Mouse (Mus musculus) kidney, embryonic 14.5 days (tissue): Measurements from ENCODE around the gene Cfap70. TPM values are rescaled to one million over a fixed set of nuclear protein-coding genes. Genes with fewer than 3 reads are reported as not detected.

Source experiments
- ATAC-seq: fragments of 200-750 bp; cut with Nextera tagmentation; 2 replicates; pipeline ENCODE4 v1.8.0; 2017; ENCODE audit warnings: moderate number of reproducible peaks, mild to moderate bottlenecking, moderate TSS enrichment, moderate library complexity; ENCODE audit not compliant: low FRiP score, low TSS enrichment
- H3K27ac ChIP-seq: fragments of 300-500 bp; sonication (generic); 2 replicates; pipeline ENCODE4 v1.5.1; 2014; ENCODE audit warnings: low read depth, mild to moderate bottlenecking, low read length, moderate library complexity, mixed read lengths
- H3K27me3 ChIP-seq: fragments of 300-500 bp; sonication (generic); 2 replicates; pipeline ENCODE4 v1.6.1; 2014; ENCODE audit warnings: mild to moderate bottlenecking, low read length; ENCODE audit not compliant: control insufficient read depth, insufficient read depth
- H3K36me3 ChIP-seq: fragments of 300-500 bp; sonication (generic); 2 replicates; pipeline ENCODE4 v1.6.1; 2014; ENCODE audit warnings: low read length, mixed read lengths; ENCODE audit not compliant: control insufficient read depth, insufficient read depth
- H3K4me1 ChIP-seq: fragments of 300-500 bp; sonication (generic); 2 replicates; pipeline ENCODE4 v1.6.1; 2014; ENCODE audit warnings: low read length, mixed read lengths; ENCODE audit not compliant: control insufficient read depth, insufficient read depth
- H3K4me2 ChIP-seq: fragments of 300-500 bp; sonication (generic); replicated peaks from 2 replicates; pipeline ENCODE4 v1.6.1; 2014; ENCODE audit warnings: low read depth, mild to moderate bottlenecking, low read length
- H3K4me3 ChIP-seq: fragments of 300-500 bp; sonication (generic); 2 replicates; pipeline ENCODE4 v1.5.1; 2014; ENCODE audit warnings: mild to moderate bottlenecking, low read length
- H3K9ac ChIP-seq: fragments of 300-500 bp; sonication (generic); 2 replicates; pipeline ENCODE4 v1.6.1; 2014; ENCODE audit warnings: low read depth, mild to moderate bottlenecking, low read length, moderate library complexity
- H3K9me3 ChIP-seq: fragments of 300-500 bp; sonication (generic); 2 replicates; pipeline ENCODE4 v1.6.1; 2016; ENCODE audit warnings: low read length; ENCODE audit not compliant: control insufficient read depth
- WGBS: fragments of 180-500 bp; shearing (Covaris S2); extraction: QIAGEN DNeasy Blood & Tissue Kit; methylation state at CpG from one replicate; pipeline ENCODE4 v1.1.7; 2014; 5-methylcytosine and 5-hydroxymethylcytosine counted together
- polyA plus RNA-seq: library from polyadenylated mRNA; unstranded; fragments of >200 nt; fragmentation: Nextera tagmentation; extraction: Ambion mirVana; gene quantifications from 2 replicates; pipeline ENCODE4 v1.2.1, GENCODE M21; 2014

Cfap70 gene
- polyA plus RNA-seq, 1 experiment from 2014 or later, result 0.72 TPM

GRCm38 (mm10) chr14:20436976-20437375 is 15.1 kb downstream of the Cfap70 start:
- H3K4me3 ChIP-seq, result no peak overlapping the region
- no peaks in the 10 kb centered on the region for H3K27me3 ChIP-seq
- no peaks in the 10 kb centered on the region for H3K36me3 ChIP-seq
- no peak overlapping the region for H3K9ac ChIP-seq
- H3K4me2 ChIP-seq, result no peak overlapping the region
- no peaks in the 10 kb centered on the region for H3K4me1 ChIP-seq
- ATAC-seq, result no peak
- no peak overlapping the region for H3K27ac ChIP-seq
- H3K9me3 ChIP-seq, result no peaks in the 10 kb centered on the region
- 73% methylated on average over 6 of the region's 6 CpGs for WGBS

DNA sequence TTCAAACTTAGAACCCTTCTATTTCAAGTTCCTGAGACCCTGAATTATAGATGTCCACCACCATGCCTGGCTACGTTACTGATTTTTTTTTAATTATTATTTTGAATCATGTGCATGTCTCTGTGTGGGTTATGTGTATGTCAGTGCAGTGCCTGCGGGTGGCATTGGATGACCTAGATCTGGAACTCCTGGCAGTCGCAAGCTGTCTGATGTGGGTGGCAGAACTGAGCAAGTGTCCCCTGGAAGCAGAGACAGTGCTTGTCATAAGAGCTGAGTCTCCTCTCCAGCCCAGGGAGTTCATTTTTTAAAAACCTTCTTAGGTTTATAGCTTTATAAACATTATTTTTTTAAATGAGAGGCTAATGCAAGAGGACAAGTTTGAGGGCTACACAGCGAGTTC is 19.6 kb downstream of the Cfap70 start:
- Histone ChIP-seq H3K36me3 (no peaks in the 10 kb centered on the region), H3K27ac (no peak overlapping the region), H3K9ac (no peak overlapping the region), H3K4me3 (no peak overlapping the region), H3K9me3 (no peaks in the 10 kb centered on the region), H3K4me1 (no peaks in the 10 kb centered on the region), H3K4me2 (no peak overlapping the region), H3K27me3 (no peaks in the 10 kb centered on the region)
- ATAC-seq, result no peak
- WGBS, result 83% methylated on average over 4 of the region's 4 CpGs

DNA sequence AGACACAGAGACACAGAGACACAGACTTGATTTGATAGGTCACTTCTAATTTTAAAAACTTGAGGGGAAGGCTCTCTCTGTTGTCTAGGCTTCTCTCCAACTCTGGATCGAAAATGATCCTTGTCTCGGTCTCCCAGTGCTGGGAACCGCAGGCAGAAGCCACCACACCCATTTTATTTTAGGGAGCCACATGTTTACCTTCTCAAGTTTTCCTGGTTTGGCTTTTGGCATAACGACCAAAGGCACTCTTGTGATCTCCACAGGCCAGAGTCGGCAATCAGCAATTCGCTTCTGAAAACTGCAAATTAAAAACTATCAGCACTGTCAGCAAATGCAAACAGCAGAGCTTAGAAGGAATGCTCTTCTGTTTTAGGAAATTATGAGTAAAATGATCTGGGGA is 20.3 kb downstream of the Cfap70 start:
- no peak overlapping the region for H3K4me3 ChIP-seq
- H3K36me3 ChIP-seq, result no peaks in the 10 kb centered on the region
- H3K27ac ChIP-seq, result no peak overlapping the region
- H3K4me1 ChIP-seq, result no peaks in the 10 kb centered on the region
- no peaks in the 10 kb centered on the region for H3K9me3 ChIP-seq
- H3K9ac ChIP-seq, result no peak overlapping the region
- H3K4me2 ChIP-seq, result no peak overlapping the region
- H3K27me3 ChIP-seq, result no peaks in the 10 kb centered on the region
- ATAC-seq, result no peak
- WGBS, result 70% methylated on average over 6 of the region's 6 CpGs

GRCm38 (mm10) chr14:20429833-20430232 is 22.2 kb downstream of the Cfap70 start:
- 35% methylated on average over 1 of the region's 1 CpGs for WGBS
- H3K4me3 ChIP-seq, result no peak overlapping the region
- H3K36me3 ChIP-seq, result no peaks in the 10 kb centered on the region
- no peak overlapping the region for H3K4me2 ChIP-seq
- ATAC-seq, result no peak
- no peaks in the 10 kb centered on the region for H3K27me3 ChIP-seq
- no peaks in the 10 kb centered on the region for H3K4me1 ChIP-seq
- H3K9me3 ChIP-seq, result no peaks in the 10 kb centered on the region
- H3K27ac ChIP-seq, result no peak overlapping the region
- no peak overlapping the region for H3K9ac ChIP-seq

- Histone ChIP-seq H3K9ac (no peak overlapping the region), H3K27ac (no peak overlapping the region), H3K4me1 (no peaks in the 10 kb centered on the region), H3K36me3 (no peaks in the 10 kb centered on the region), H3K9me3 (no peaks in the 10 kb centered on the region), H3K4me3 (no peak overlapping the region), H3K4me2 (no peak overlapping the region), H3K27me3 (no peaks in the 10 kb centered on the region)
- WGBS, result 42% methylated on average over 1 of the region's 1 CpGs
- no peak for ATAC-seq
These were observed 23.4 kb downstream of the Cfap70 start for GRCm38 (mm10) chr14:20428593-20428992.

DNA sequence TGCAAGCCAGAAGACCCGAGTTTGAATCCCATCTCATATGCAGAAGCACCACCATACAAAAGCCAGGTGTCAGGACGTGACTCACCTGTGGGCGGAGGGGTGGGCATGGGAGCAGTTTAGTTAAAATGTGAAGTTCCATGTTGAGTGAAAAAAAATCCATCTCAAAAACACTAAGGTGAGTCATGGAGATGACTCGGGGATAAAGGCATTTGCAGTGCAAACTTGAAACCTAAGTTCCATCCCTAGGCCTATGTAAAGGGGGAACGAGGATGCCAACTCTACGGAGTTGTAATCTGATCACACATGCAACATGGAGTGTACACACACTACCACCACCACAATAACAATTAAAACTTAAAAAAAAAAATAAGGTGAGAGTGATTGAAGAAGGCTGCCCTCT is 29.0 kb downstream of the Cfap70 start:
- H3K27ac ChIP-seq, result no peak overlapping the region
- 82% methylated on average over 6 of the region's 6 CpGs for WGBS
- H3K4me2 ChIP-seq, result no peak overlapping the region
- no peak overlapping the region for H3K4me3 ChIP-seq
- H3K9ac ChIP-seq, result no peak overlapping the region
- no peaks in the 10 kb centered on the region for H3K27me3 ChIP-seq
- ATAC-seq, result no peak
- H3K4me1 ChIP-seq, result no peaks in the 10 kb centered on the region
- no peaks in the 10 kb centered on the region for H3K9me3 ChIP-seq
- no peaks in the 10 kb centered on the region for H3K36me3 ChIP-seq

DNA sequence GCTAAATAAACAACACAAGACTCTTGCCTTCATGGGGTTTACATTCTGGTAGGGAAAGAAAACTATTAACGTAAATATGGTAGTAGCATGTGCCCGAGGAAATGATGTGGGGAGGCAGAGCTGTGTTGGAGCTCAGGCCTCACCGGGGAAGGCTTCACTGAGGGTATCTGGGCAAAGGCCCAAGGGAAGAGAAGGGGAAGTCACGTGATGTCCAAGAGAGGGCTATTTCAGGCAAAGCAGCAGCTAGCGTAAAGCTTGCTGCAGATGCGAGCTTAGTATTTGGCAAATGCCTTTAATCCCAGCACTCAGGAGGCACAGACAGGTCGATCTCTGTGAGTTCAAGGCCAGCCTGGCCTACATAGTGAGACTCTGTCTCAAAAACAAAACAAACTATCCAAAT is 29.8 kb downstream of the Cfap70 start:
- H3K4me1 ChIP-seq, result no peaks in the 10 kb centered on the region
- H3K36me3 ChIP-seq, result no peaks in the 10 kb centered on the region
- no peak overlapping the region for H3K4me2 ChIP-seq
- H3K27me3 ChIP-seq, result no peaks in the 10 kb centered on the region
- WGBS, result 82% methylated on average over 7 of the region's 7 CpGs
- no peaks in the 10 kb centered on the region for H3K9me3 ChIP-seq
- no peak overlapping the region for H3K9ac ChIP-seq
- no peak overlapping the region for H3K4me3 ChIP-seq
- H3K27ac ChIP-seq, result no peak overlapping the region
- no peak for ATAC-seq

- Histone ChIP-seq H3K36me3 (no peaks in the 10 kb centered on the region), H3K9ac (no peak overlapping the region), H3K4me1 (no peaks in the 10 kb centered on the region), H3K27me3 (no peaks in the 10 kb centered on the region), H3K9me3 (no peaks in the 10 kb centered on the region), H3K4me2 (no peak overlapping the region), H3K4me3 (no peak overlapping the region), H3K27ac (no peak overlapping the region)
- no peak for ATAC-seq
- WGBS, result 72% methylated on average over 1 of the region's 1 CpGs
These were observed 52.0 kb downstream of the Cfap70 start for GRCm38 (mm10) chr14:20400071-20400470.

DNA sequence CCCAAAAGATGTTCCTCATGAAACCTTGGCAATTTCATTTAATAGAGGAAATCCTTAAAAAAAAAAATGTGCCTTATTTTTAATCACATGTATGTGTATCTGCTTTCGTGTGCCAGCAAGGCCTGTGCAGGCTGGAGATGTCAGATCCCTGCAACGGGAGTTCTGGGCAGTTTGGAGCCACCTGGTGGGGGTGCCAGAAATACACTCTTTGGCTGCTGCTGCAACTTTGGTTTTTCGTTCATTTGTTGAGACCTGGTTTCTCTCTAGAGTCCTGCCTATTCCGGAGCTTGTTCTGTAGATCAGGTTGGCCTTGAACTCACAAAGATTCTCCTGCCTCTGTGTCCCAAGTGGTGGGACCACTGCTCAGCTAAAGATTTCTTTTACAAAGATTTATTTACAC is 53.2 kb downstream of the Cfap70 start:
- ATAC-seq, result no peak
- Histone ChIP-seq H3K27ac (no peak overlapping the region), H3K9ac (no peak overlapping the region), H3K4me1 (no peaks in the 10 kb centered on the region), H3K4me2 (no peak overlapping the region), H3K9me3 (no peaks in the 10 kb centered on the region), H3K36me3 (no peaks in the 10 kb centered on the region), H3K4me3 (no peak overlapping the region), H3K27me3 (no peaks in the 10 kb centered on the region)
- WGBS, result 45% methylated on average over 4 of the region's 4 CpGs

DNA sequence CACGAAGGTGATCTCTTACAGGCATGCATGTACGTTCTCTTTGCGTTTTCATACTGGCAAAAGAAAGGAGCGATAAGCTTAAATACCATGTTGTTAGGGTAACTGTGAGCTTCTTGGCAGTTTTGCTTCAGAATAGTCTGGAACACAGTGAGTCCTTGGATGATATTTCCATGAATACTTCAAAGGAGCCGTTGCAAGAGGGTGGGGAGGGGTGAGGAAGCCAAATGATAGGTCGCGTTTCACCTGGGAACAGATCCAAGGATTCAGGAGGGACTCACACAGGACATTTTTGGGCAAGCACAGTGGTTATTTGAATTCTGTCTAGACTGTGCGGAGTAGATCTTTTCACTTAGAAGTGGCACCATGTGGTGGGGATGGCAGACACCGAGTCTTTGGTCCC is 54.8 kb downstream of the Cfap70 start:
- Histone ChIP-seq H3K4me3 (no peak overlapping the region), H3K27ac (no peak overlapping the region), H3K4me1 (no peaks in the 10 kb centered on the region), H3K36me3 (no peaks in the 10 kb centered on the region), H3K9ac (no peak overlapping the region), H3K27me3 (no peaks in the 10 kb centered on the region), H3K9me3 (no peaks in the 10 kb centered on the region), H3K4me2 (no peak overlapping the region)
- 85% methylated on average over 9 of the region's 9 CpGs for WGBS
- ATAC-seq, result no peak
